Mouse (Mus musculus) MEL (cell line): ENCODE results near the gene Atp5b.
A peak's percentile ranks its signal among the peaks of the same experiment; 100 is the strongest.

Experiments used
- CHD1 ChIP-seq: IDR thresholded peaks from 2 replicates; pipeline ENCODE4 v1.6.1; 2012; ENCODE audit warnings: low read depth, mild to moderate bottlenecking, inconsistent platforms, low read length, improper control_type of control experiment
- CTCF ChIP-seq, 3 experiments: IDR thresholded peaks in 2 of 3; conservative IDR thresholded peaks in 1 of 3; 2 replicates each; pipeline ENCODE4 v1.5.1; 2011 to 2012; ENCODE audit warnings: low read length in 3 of 3, low read depth in 2 of 3, mild to moderate bottlenecking in 2 of 3, improper control_type of control experiment in 1 of 3, inconsistent platforms in 1 of 3, mixed read lengths in 1 of 3, moderate library complexity in 1 of 3; ENCODE audit not compliant: control insufficient read depth in 1 of 3, insufficient read depth in 1 of 3, poor library complexity in 1 of 3, severe bottlenecking in 1 of 3
- EP300 ChIP-seq, 2 experiments: IDR thresholded peaks; 2 replicates each; pipeline ENCODE4 v1.6.1; 2011; ENCODE audit warnings: improper control_type of control experiment in 2 of 2, low read length in 2 of 2, low read depth in 1 of 2, mild to moderate bottlenecking in 1 of 2
- GABPA ChIP-seq: IDR thresholded peaks from 2 replicates; pipeline ENCODE4 v1.6.1; 2012; ENCODE audit warnings: low read depth, mild to moderate bottlenecking, inconsistent platforms, low read length, improper control_type of control experiment, moderate library complexity
- MAX ChIP-seq: IDR thresholded peaks from 2 replicates; pipeline ENCODE4 v1.6.1; 2011; ENCODE audit warnings: low read length, improper control_type of control experiment
- POLR2A ChIP-seq, 2 experiments: IDR thresholded peaks; 2 replicates each; pipeline ENCODE4 v1.6.1; 2011 to 2012; ENCODE audit warnings: low read length in 2 of 2, mild to moderate bottlenecking in 2 of 2, control low read depth in 1 of 2, improper control_type of control experiment in 1 of 2, low read depth in 1 of 2, moderate library complexity in 1 of 2; ENCODE audit not compliant: control insufficient read depth in 1 of 2, insufficient read depth in 1 of 2, poor library complexity in 1 of 2
- POLR2AphosphoS5 ChIP-seq: IDR thresholded peaks from 2 replicates; pipeline ENCODE4 v1.6.1; 2012; ENCODE audit warnings: low read depth, borderline replicate concordance, mild to moderate bottlenecking, inconsistent platforms, low read length, moderate library complexity, mixed read lengths

- TF ChIP-seq MAX (no peak), POLR2A (IDR thresholded peaks at IDR 0.05; ENCODE audit: control insufficient read depth in 1 of 2, insufficient read depth in 1 of 2, low read depth in 1 of 2, low read length in 2 of 2, poor library complexity in 1 of 2) (no peak; a peak in 1 of 4 replicates), CTCF (IDR thresholded peaks at IDR 0.05 in 2 of 3, conservative IDR thresholded peaks at IDR 0.05 in 1 of 3; ENCODE audit: control insufficient read depth in 1 of 3, insufficient read depth in 1 of 3, low read depth in 2 of 3, low read length in 3 of 3, poor library complexity in 1 of 3, severe bottlenecking in 1 of 3) (no peak), CHD1 (0 out of 2 replicates have a peak, but pooled peaks have one; percentile 38), POLR2AphosphoS5 (no peak), EP300 (IDR thresholded peaks at IDR 0.05; ENCODE audit: low read depth in 1 of 2, low read length in 2 of 2) (no peak), GABPA (no peak)
These were observed 5.1 kb downstream of the Atp5b start for GRCm38 (mm10) chr10:128088181-128088580.
